Comparison of ENCODE assay signal across 8 mouse cellular contexts in the genomic region with DNA sequence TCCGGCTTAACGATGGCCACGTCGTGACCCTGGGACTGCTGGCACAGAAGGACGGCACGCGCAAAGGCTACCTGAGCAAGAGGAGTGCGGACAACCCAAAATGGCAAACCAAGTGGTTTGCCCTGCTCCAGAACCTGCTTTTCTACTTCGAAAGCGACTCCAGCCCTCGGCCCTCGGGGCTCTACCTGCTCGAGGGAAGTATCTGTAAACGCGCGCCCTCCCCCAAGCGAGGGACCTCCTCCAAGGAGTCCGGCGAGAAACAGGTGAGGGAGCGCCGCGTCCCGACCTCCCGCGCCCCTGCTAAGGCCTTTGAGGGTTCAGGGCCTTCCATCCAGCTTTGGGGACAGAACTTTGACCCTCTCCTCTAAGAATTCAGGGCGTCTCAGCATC. TPM values are rescaled to one million over a fixed set of nuclear protein-coding genes. Genes with fewer than 3 reads are reported as not detected.
DNase-seq lines count a peak whose midpoint lies in the region; ATAC-seq lines count a peak whose summit lies in the region.

No protein-coding gene starts in this region.

- H3K27ac ChIP-seq in lung, embryonic 15.5 days, result no peak overlapping the region
- no peak overlapping the region for H3K27ac ChIP-seq in limb, embryonic 12.5 days
- no peak overlapping the region for H3K27ac ChIP-seq in stomach, embryonic 14.5 days (ENCODE audit: low read length)

- H3K9me3 ChIP-seq in lung, embryonic 15.5 days, result no peaks in the 10 kb centered on the region
- no peaks in the 10 kb centered on the region for H3K9me3 ChIP-seq in limb, embryonic 12.5 days
- H3K9me3 ChIP-seq in stomach, embryonic 14.5 days (ENCODE audit: control insufficient read depth, low read depth, low read length), result no peaks in the 10 kb centered on the region

- H3K36me3 ChIP-seq in lung, embryonic 15.5 days, result no peaks in the 10 kb centered on the region
- H3K36me3 ChIP-seq in limb, embryonic 12.5 days, result no peaks in the 10 kb centered on the region
- no peaks in the 10 kb centered on the region for H3K36me3 ChIP-seq in stomach, embryonic 14.5 days (ENCODE audit: control insufficient read depth, insufficient read depth, low read length)

- H3K4me3 ChIP-seq in lung, embryonic 15.5 days, result peak overlapping the region; percentile 44
- H3K4me3 ChIP-seq in limb, embryonic 12.5 days (replicated peaks), result peak overlapping the region; percentile 49
- H3K4me3 ChIP-seq in stomach, embryonic 14.5 days (ENCODE audit: low read depth, low read length), result peak overlapping the region; percentile 45

- H3K27me3 ChIP-seq in lung, embryonic 15.5 days, result peaks cover 87% of the 10 kb centered on the region
- H3K27me3 ChIP-seq in limb, embryonic 12.5 days, result peaks cover 97% of the 10 kb centered on the region
- H3K27me3 ChIP-seq in stomach, embryonic 14.5 days (ENCODE audit: control insufficient read depth, insufficient read depth, low read length), result peaks cover 52% of the 10 kb centered on the region

- H3K4me2 ChIP-seq in lung, embryonic 15.5 days, result peak overlapping the region; percentile 92
- H3K4me2 ChIP-seq in limb, embryonic 12.5 days, result peak overlapping the region; percentile 89
- peak overlapping the region; percentile 94 for H3K4me2 ChIP-seq in stomach, embryonic 14.5 days (replicated peaks; ENCODE audit: low read depth, low read length)

- DNase-seq in adrenal gland, postnatal 36 days, result peak; percentile 6 to 17
- no peak for DNase-seq in adrenal gland, adult 8-10 months
- DNase-seq in lung, postnatal 14 days, result no peak
- DNase-seq in thymus, postnatal 10 days (ENCODE audit: low spot score in 2 of 2), result no peak
- no peak for DNase-seq in testis, postnatal 14 days (ENCODE audit: low spot score)

- 2% methylated on average over 26 of the region's 26 CpGs for WGBS in lung, embryonic 15.5 days
- WGBS in limb, embryonic 12.5 days, result under 1% methylated on average over 26 of the region's 26 CpGs
- WGBS in stomach, embryonic 14.5 days, result 0% methylated on average over 24 of the region's 26 CpGs

- H3K4me1 ChIP-seq in lung, embryonic 15.5 days, result peaks cover 26% of the 10 kb centered on the region
- peaks cover 21% of the 10 kb centered on the region for H3K4me1 ChIP-seq in limb, embryonic 12.5 days (replicated peaks)
- peaks cover 15% of the 10 kb centered on the region; the same call in 1 of the 2 replicates for H3K4me1 ChIP-seq in stomach, embryonic 14.5 days (ENCODE audit: control insufficient read depth, insufficient read depth, low read length)

- ATAC-seq in lung, embryonic 15.5 days (ENCODE audit: borderline replicate concordance, extremely low read depth, low FRiP score, low TSS enrichment), result peak; percentile 9; the same call in 1 of the 2 replicates
- no peak for ATAC-seq in limb, embryonic 12.5 days (ENCODE audit: insufficient number of reproducible peaks, insufficient read depth, low FRiP score, low TSS enrichment, low read depth)
- ATAC-seq in stomach, embryonic 14.5 days (ENCODE audit: insufficient number of reproducible peaks, insufficient read depth, low FRiP score, low read depth), result no peak

- H3K9ac ChIP-seq in lung, embryonic 15.5 days, result no peak overlapping the region
- no peak overlapping the region for H3K9ac ChIP-seq in limb, embryonic 12.5 days (replicated peaks)
- H3K9ac ChIP-seq in stomach, embryonic 14.5 days (replicated peaks; ENCODE audit: low read depth, low read length), result no peak overlapping the region

RNA-seq across cellular contexts. Expression of a gene that starts 0.3 kb away (rescaled TPM):
- 10 to 100 TPM; 12.7 to 17.1 TPM for total RNA-seq in adrenal gland, postnatal 36 days (2021)
- total RNA-seq in adrenal gland, adult 8-10 months (2022), result 10 to 100 TPM; 26.4 to 88.9 (median 41.7) TPM
- 0.70 and 0.83 TPM in 2 replicates for polyA plus RNA-seq in lung, embryonic 15.5 days (2015; fragmentation: Nextera tagmentation; extraction: Ambion mirVana)
- 0.11 and 0.15 TPM in 2 replicates for polyA plus RNA-seq in limb, embryonic 12.5 days (2016; fragmentation: Nextera tagmentation; extraction: Ambion mirVana)
- polyA plus RNA-seq in stomach, embryonic 14.5 days (2014; fragmentation: Nextera tagmentation; extraction: Ambion mirVana), result 0.46 and 0.59 TPM in 2 replicates

Comparison
In these comparisons a context has a peak if more than half of its experiments do, and no peak if none do; other contexts are left out.
1. DNase-seq: peak in adrenal gland, postnatal 36 days (2 of 2); none in adrenal gland, adult 8-10 months (single experiment), lung, postnatal 14 days (single experiment), thymus, postnatal 10 days (0 of 2) and testis, postnatal 14 days (single experiment).
2. Peak in every context shown above with its lines, with median percentiles within 50 percentile points of each other: H3K4me2 ChIP-seq and H3K4me3 ChIP-seq.